Mouse (Mus musculus) naive thymus-derived CD4-positive, alpha-beta T cell, adult 2 months (primary cell): ENCODE measurements around the gene Dynlt1c.
"Not testable (repeated sequence)": the region's sequence is repeated elsewhere in the genome, so short reads cannot be mapped to it uniquely, and the experiment has no call there.

Source experiments
- DNase-seq: peaks from one replicate; pipeline ENCODE4 v3.0.0-alpha.2; 2011; ENCODE audit warnings: low read depth

Dynlt1c gene

GRCm38 (mm10) chr17:6619271-6619670 is 17.8 kb downstream of the Dynlt1c start:
- DNase-seq: not testable (repeated sequence)

- DNase-seq: not testable (repeated sequence)
Observed at GRCm38 (mm10) chr17:6620035-6620434, 18.6 kb downstream of the Dynlt1c start.

GRCm38 (mm10) chr17:6620730-6621451 is 19.4 kb downstream of the Dynlt1c start:
- not testable (repeated sequence) for DNase-seq

- DNase-seq: not testable (repeated sequence)
Observed at GRCm38 (mm10) chr17:6621976-6622375, 20.5 kb downstream of the Dynlt1c start.

- not testable (repeated sequence) for DNase-seq
Observed at GRCm38 (mm10) chr17:6624926-6625558, 23.6 kb downstream of the Dynlt1c start.

GRCm38 (mm10) chr17:6630398-6630797 is 28.9 kb downstream of the Dynlt1c start:
- DNase-seq: not testable (repeated sequence)

GRCm38 (mm10) chr17:6632850-6633249 is 31.4 kb downstream of the Dynlt1c start:
- DNase-seq: not testable (repeated sequence)

GRCm38 (mm10) chr17:6635781-6636180 is 34.3 kb downstream of the Dynlt1c start:
- not testable (repeated sequence) for DNase-seq

GRCm38 (mm10) chr17:6636861-6637260 is 35.4 kb downstream of the Dynlt1c start:
- DNase-seq: no peak

- DNase-seq: not testable (repeated sequence)
Observed at GRCm38 (mm10) chr17:6637434-6637833, 36.0 kb downstream of the Dynlt1c start.

GRCm38 (mm10) chr17:6638444-6638843 is 37.0 kb downstream of the Dynlt1c start:
- DNase-seq: not testable (repeated sequence)

GRCm38 (mm10) chr17:6639486-6639885 is 38.0 kb downstream of the Dynlt1c start:
- DNase-seq: not testable (repeated sequence)

GRCm38 (mm10) chr17:6640044-6640637 is 38.7 kb downstream of the Dynlt1c start:
- DNase-seq: not testable (repeated sequence)

- DNase-seq: not testable (repeated sequence)
Observed at GRCm38 (mm10) chr17:6640771-6641429, 39.4 kb downstream of the Dynlt1c start.

GRCm38 (mm10) chr17:6644210-6644609 is 42.7 kb downstream of the Dynlt1c start:
- not testable (repeated sequence) for DNase-seq

- not testable (repeated sequence) for DNase-seq
Observed at GRCm38 (mm10) chr17:6644673-6645072, 43.2 kb downstream of the Dynlt1c start.

- DNase-seq: not testable (repeated sequence)
Observed at GRCm38 (mm10) chr17:6645668-6646067, 44.2 kb downstream of the Dynlt1c start.

- not testable (repeated sequence) for DNase-seq
Observed at GRCm38 (mm10) chr17:6646841-6647240, 45.4 kb downstream of the Dynlt1c start.

GRCm38 (mm10) chr17:6647452-6647851 is 46.0 kb downstream of the Dynlt1c start:
- not testable (repeated sequence) for DNase-seq

GRCm38 (mm10) chr17:6650904-6651565 is 49.6 kb downstream of the Dynlt1c start:
- DNase-seq: not testable (repeated sequence)

- not testable (repeated sequence) for DNase-seq
Observed at GRCm38 (mm10) chr17:6653341-6653946, 52.0 kb downstream of the Dynlt1c start.
